Mouse (Mus musculus) heart, embryonic 16.5 days (tissue): ENCODE data around the gene Insm1. TPM values are rescaled to one million over a fixed set of nuclear protein-coding genes. Genes with fewer than 3 reads are reported as not detected.

Experiments
- ATAC-seq: fragments of 200-750 bp; cut with Nextera tagmentation; replicated peaks from 2 replicates; pipeline ENCODE4 v1.8.0; 2017; ENCODE audit warnings: moderate number of reproducible peaks; ENCODE audit not compliant: insufficient read depth, low FRiP score; ENCODE audit errors: extremely low read depth
- H3K27ac ChIP-seq: fragments of 300-500 bp; sonication (generic); 2 replicates; pipeline ENCODE4 v1.5.1; 2014; ENCODE audit warnings: mild to moderate bottlenecking, low read length, control low read depth, moderate library complexity
- H3K27me3 ChIP-seq: fragments of 300-500 bp; sonication (generic); 2 replicates; pipeline ENCODE4 v1.6.1; 2014; ENCODE audit warnings: low read length, mixed read lengths; ENCODE audit not compliant: control insufficient read depth, insufficient read depth
- H3K36me3 ChIP-seq: fragments of 300-500 bp; sonication (generic); 2 replicates; pipeline ENCODE4 v1.6.1; 2014; ENCODE audit not compliant: control insufficient read depth, insufficient read depth
- H3K4me1 ChIP-seq: fragments of 300-500 bp; sonication (generic); 2 replicates; pipeline ENCODE4 v1.6.1; 2014; ENCODE audit warnings: low read length, mixed read lengths; ENCODE audit not compliant: control insufficient read depth, insufficient read depth
- H3K4me2 ChIP-seq: fragments of 300-500 bp; sonication (generic); 2 replicates; pipeline ENCODE4 v1.6.1; 2014; ENCODE audit warnings: low read depth, mild to moderate bottlenecking, control low read depth, low read length
- H3K4me3 ChIP-seq: fragments of 300-500 bp; sonication (generic); 2 replicates; pipeline ENCODE4 v1.5.1; 2014; ENCODE audit warnings: mild to moderate bottlenecking, control low read depth, low read length
- H3K9ac ChIP-seq: fragments of 300-500 bp; sonication (generic); 2 replicates; pipeline ENCODE4 v1.6.1; 2014; ENCODE audit warnings: low read length, control low read depth
- H3K9me3 ChIP-seq: fragments of 300-500 bp; sonication (generic); replicated peaks from 2 replicates; pipeline ENCODE4 v1.6.1; 2016; ENCODE audit warnings: low read length; ENCODE audit not compliant: control insufficient read depth
- WGBS: fragments of 180-500 bp; shearing (Covaris S2); extraction: QIAGEN DNeasy Blood & Tissue Kit; methylation state at CpG from one replicate; pipeline ENCODE4 v1.1.7; 2014; 5-methylcytosine and 5-hydroxymethylcytosine counted together
- polyA plus RNA-seq: library from polyadenylated mRNA; unstranded; fragments of >200 nt; fragmentation: Nextera tagmentation; extraction: Ambion mirVana; gene quantifications from 2 replicates; pipeline ENCODE4 v1.2.1, GENCODE M21; 2015

Insm1 gene
- polyA plus RNA-seq, 1 experiment from 2014 or later, result 0.24 TPM

GRCm38 (mm10) chr2:146214715-146215114 lies 7.0 kb upstream of the Insm1 start:
- Histone ChIP-seq H3K4me2 (no peak overlapping the region), H3K4me1 (peaks cover 11% of the 10 kb centered on the region), H3K9me3 (no peaks in the 10 kb centered on the region), H3K36me3 (no peaks in the 10 kb centered on the region), H3K27me3 (peaks cover 34% of the 10 kb centered on the region), H3K4me3 (no peak overlapping the region), H3K27ac (no peak overlapping the region), H3K9ac (no peak overlapping the region)
- WGBS, result 2% methylated on average over 9 of the region's 9 CpGs
- ATAC-seq, result no peak

GRCm38 (mm10) chr2:146216111-146217064 lies 5.3 kb upstream of the Insm1 start:
- no peak for ATAC-seq
- Histone ChIP-seq H3K4me2 (no peak overlapping the region), H3K36me3 (no peaks in the 10 kb centered on the region), H3K27ac (no peak overlapping the region), H3K27me3 (peaks cover 47% of the 10 kb centered on the region), H3K9ac (no peak overlapping the region), H3K4me1 (peaks cover 19% of the 10 kb centered on the region), H3K9me3 (no peaks in the 10 kb centered on the region), H3K4me3 (no peak overlapping the region)
- WGBS, result 29% methylated on average over 14 of the region's 14 CpGs

GRCm38 (mm10) chr2:146217227-146217980 lies 4.3 kb upstream of the Insm1 start:
- H3K4me1 ChIP-seq, result peaks cover 24% of the 10 kb centered on the region
- ATAC-seq, result peak; percentile 78
- WGBS, result 2% methylated on average over 16 of the region's 16 CpGs
- H3K9ac ChIP-seq, result no peak overlapping the region
- H3K9me3 ChIP-seq, result no peaks in the 10 kb centered on the region
- H3K36me3 ChIP-seq, result no peaks in the 10 kb centered on the region
- peak overlapping the region; percentile 54; the same call in 1 of the 2 replicates for H3K4me2 ChIP-seq
- H3K27me3 ChIP-seq, result peaks cover 57% of the 10 kb centered on the region
- peak overlapping the region; percentile 40; the same call in 1 of the 2 replicates for H3K4me3 ChIP-seq
- H3K27ac ChIP-seq, result no peak overlapping the region

- peaks cover 65% of the 10 kb centered on the region for H3K27me3 ChIP-seq
- peaks cover 25% of the 10 kb centered on the region for H3K4me1 ChIP-seq
- WGBS, result under 1% methylated on average over 40 of the region's 40 CpGs
- no peak overlapping the region for H3K27ac ChIP-seq
- no peak overlapping the region for H3K9ac ChIP-seq
- H3K9me3 ChIP-seq, result no peaks in the 10 kb centered on the region
- no peaks in the 10 kb centered on the region for H3K36me3 ChIP-seq
- H3K4me3 ChIP-seq, result peak overlapping the region; percentile 40
- H3K4me2 ChIP-seq, result peak overlapping the region; percentile 54
- no peak for ATAC-seq
Measured at GRCm38 (mm10) chr2:146218161-146218691, 3.5 kb upstream of the Insm1 start.

DNA sequence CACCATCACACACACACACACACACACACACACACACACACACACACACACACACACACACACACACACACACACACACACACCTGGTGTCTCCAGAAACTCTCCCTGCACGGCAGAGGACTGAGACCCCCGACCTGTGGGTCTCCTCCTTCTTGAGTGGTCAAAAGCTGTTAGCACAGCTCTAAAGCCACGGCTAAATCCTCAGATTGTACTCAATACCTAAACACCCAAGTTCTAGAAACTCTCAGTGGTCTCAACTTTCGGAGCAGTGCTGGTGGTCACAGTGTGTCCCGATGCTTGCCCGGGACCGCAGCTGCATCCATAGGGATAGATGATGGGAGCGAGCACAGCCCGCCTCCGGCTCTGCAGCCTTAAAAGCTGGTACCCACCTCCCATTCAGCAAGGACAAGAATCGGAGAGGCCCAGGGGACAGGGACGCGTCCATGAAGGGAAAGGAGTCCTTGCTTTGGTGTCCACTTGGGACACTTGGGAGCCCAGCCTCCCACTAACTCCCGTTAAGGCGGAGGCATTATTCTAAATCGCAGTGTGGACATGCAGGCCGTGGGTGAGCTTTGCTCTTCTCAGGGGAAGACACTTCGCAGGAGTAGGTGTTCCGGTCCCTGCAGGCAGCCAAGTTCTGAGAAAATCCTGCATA lies 2.7 kb upstream of the Insm1 start:
- H3K27me3 ChIP-seq, result peaks cover 73% of the 10 kb centered on the region
- no peak for ATAC-seq
- H3K4me2 ChIP-seq, result no peak overlapping the region
- no peak overlapping the region for H3K9ac ChIP-seq
- H3K27ac ChIP-seq, result no peak overlapping the region
- 2% methylated on average over 19 of the region's 19 CpGs for WGBS
- H3K36me3 ChIP-seq, result no peaks in the 10 kb centered on the region
- peaks cover 27% of the 10 kb centered on the region for H3K4me1 ChIP-seq
- H3K4me3 ChIP-seq, result no peak overlapping the region
- H3K9me3 ChIP-seq, result no peaks in the 10 kb centered on the region

- H3K9ac ChIP-seq, result no peak overlapping the region
- H3K36me3 ChIP-seq, result no peaks in the 10 kb centered on the region
- H3K4me3 ChIP-seq, result no peak overlapping the region
- H3K27me3 ChIP-seq, result peaks cover 79% of the 10 kb centered on the region
- no peak for ATAC-seq
- no peak overlapping the region for H3K4me2 ChIP-seq
- no peak overlapping the region for H3K27ac ChIP-seq
- H3K4me1 ChIP-seq, result peaks cover 27% of the 10 kb centered on the region
- 12% methylated on average over 11 of the region's 11 CpGs for WGBS
- no peaks in the 10 kb centered on the region for H3K9me3 ChIP-seq
Measured at GRCm38 (mm10) chr2:146219791-146220190, 1.9 kb upstream of the Insm1 start.

DNA sequence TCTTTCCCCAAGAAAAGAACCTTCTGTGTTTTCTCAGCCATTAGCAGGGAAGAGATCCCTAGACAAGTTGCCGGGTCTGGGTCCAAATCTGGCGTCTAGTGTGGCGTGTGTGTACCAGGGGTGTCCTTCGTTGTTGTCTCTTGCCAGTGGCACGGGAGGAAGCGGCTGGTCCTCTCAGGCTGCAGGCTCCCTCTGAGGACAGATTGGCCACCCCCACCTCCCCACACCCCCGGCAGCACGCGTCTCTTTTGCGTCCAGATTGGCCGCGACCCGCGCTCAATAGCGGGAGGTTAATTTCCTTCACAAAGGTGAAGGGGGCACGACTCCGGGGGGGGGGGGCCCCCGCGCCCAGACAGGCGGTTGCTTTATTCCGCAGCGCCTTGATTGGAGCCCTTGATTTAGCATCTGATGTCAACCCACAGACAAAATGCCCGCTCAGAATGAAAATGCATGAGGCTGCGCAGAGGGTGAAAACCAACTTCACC lies 1.1 kb upstream of the Insm1 start:
- H3K9me3 ChIP-seq, result no peaks in the 10 kb centered on the region
- H3K27me3 ChIP-seq, result peaks cover 85% of the 10 kb centered on the region
- ATAC-seq, result no peak
- H3K36me3 ChIP-seq, result no peaks in the 10 kb centered on the region
- no peak overlapping the region for H3K27ac ChIP-seq
- H3K4me1 ChIP-seq, result peaks cover 27% of the 10 kb centered on the region
- H3K4me2 ChIP-seq, result peak overlapping the region; percentile 81; the same call in 1 of the 2 replicates
- peak overlapping the region; percentile 55; the same call in 1 of the 2 replicates for H3K4me3 ChIP-seq
- H3K9ac ChIP-seq, result no peak overlapping the region
- WGBS, result 3% methylated on average over 24 of the region's 24 CpGs

GRCm38 (mm10) chr2:146221929-146222278 lies 183 bp downstream of the Insm1 start:
- no peaks in the 10 kb centered on the region for H3K9me3 ChIP-seq
- peaks cover 27% of the 10 kb centered on the region for H3K4me1 ChIP-seq
- no peaks in the 10 kb centered on the region for H3K36me3 ChIP-seq
- peak overlapping the region; percentile 81 for H3K4me2 ChIP-seq
- no peak overlapping the region for H3K9ac ChIP-seq
- ATAC-seq, result 0 out of 2 replicates have a peak, but pooled peaks have one; percentile 15
- H3K27ac ChIP-seq, result no peak overlapping the region
- under 1% methylated on average over 42 of the region's 44 CpGs for WGBS
- peaks cover 87% of the 10 kb centered on the region for H3K27me3 ChIP-seq
- H3K4me3 ChIP-seq, result peak overlapping the region; percentile 55
